11 mouse cellular contexts compared by ENCODE assay signal in genomic region chr14:48295410-48295809, GRCm38 (mm10).
DNase-seq lines count a peak whose midpoint lies in the region; ATAC-seq and TF ChIP-seq lines count a peak whose summit lies in the region.
"Had no signal": no experiment of that assay in that cellular context is flagged by ENCODE, and none has a peak within 500 bp of the region (broad histone marks: within the 10 kb centered on the region; RNA-seq: fewer than 3 reads in every experiment).

No protein-coding gene starts in this region.

- H3K4me2 ChIP-seq in heart, embryonic 11.5 days: peak overlapping the region; percentile 63
- H3K4me2 ChIP-seq in liver, postnatal 0 days (ENCODE audit: low read depth, low read length): peak overlapping the region; percentile 22; the same call in 1 of the 2 replicates
- H3K4me2 ChIP-seq: liver, embryonic 13.5 days had no signal

- no peak overlapping the region for H3K27ac ChIP-seq in heart, embryonic 11.5 days (ENCODE audit: low read depth, low read length)
- H3K27ac ChIP-seq in left cerebral cortex, adult 2 months: peak overlapping the region; percentile 50; the same call in 1 of the 2 replicates
- H3K27ac ChIP-seq in liver, postnatal 0 days (ENCODE audit: low read depth): no peak overlapping the region
- H3K27ac ChIP-seq: forebrain, embryonic 10.5 days; liver, embryonic 13.5 days had no signal

- no peaks in the 10 kb centered on the region for H3K36me3 ChIP-seq in heart, embryonic 11.5 days (ENCODE audit: control insufficient read depth, insufficient read depth, low read length)
- no peaks in the 10 kb centered on the region for H3K36me3 ChIP-seq in liver, postnatal 0 days (replicated peaks; ENCODE audit: insufficient read depth, low read length)
- H3K36me3 ChIP-seq: forebrain, embryonic 10.5 days; liver, embryonic 13.5 days had no signal

- TF ChIP-seq EP300 in liver, postnatal 0 days (IDR thresholded peaks at IDR 0.05; ENCODE audit: low read depth): no peak

- no peak for TF ChIP-seq CTCF in left cerebral cortex, adult 2 months (IDR thresholded peaks at IDR 0.05)
- TF ChIP-seq CTCF in liver, postnatal 0 days (IDR thresholded peaks at IDR 0.05; ENCODE audit: low read depth): no peak

- peak overlapping the region; percentile 23 for H3K4me3 ChIP-seq in heart, embryonic 11.5 days (ENCODE audit: low read depth, low read length)
- no peak overlapping the region for H3K4me3 ChIP-seq in left cerebral cortex, adult 2 months
- no peak overlapping the region for H3K4me3 ChIP-seq in liver, postnatal 0 days (ENCODE audit: low read depth, low read length)
- H3K4me3 ChIP-seq: forebrain, embryonic 10.5 days; liver, embryonic 13.5 days had no signal

- peak overlapping the region; percentile 49; the same call in 1 of the 2 replicates for H3K9ac ChIP-seq in heart, embryonic 11.5 days (ENCODE audit: low read depth, low read length)
- H3K9ac ChIP-seq in liver, postnatal 0 days (replicated peaks): no peak overlapping the region
- H3K9ac ChIP-seq: liver, embryonic 13.5 days had no signal

- no peaks in the 10 kb centered on the region for H3K9me3 ChIP-seq in heart, embryonic 11.5 days (replicated peaks; ENCODE audit: control insufficient read depth, low read length)
- no peaks in the 10 kb centered on the region for H3K9me3 ChIP-seq in liver, postnatal 0 days (ENCODE audit: low read length)
- H3K9me3 ChIP-seq: forebrain, embryonic 10.5 days; liver, embryonic 13.5 days had no signal

- 17% methylated on average over 5 of the region's 5 CpGs for WGBS in heart, embryonic 11.5 days (ENCODE audit: insufficient replicate concordance)
- WGBS in liver, postnatal 0 days (ENCODE audit: insufficient replicate concordance): 11% methylated on average over 5 of the region's 5 CpGs

- no peak for ATAC-seq in heart, embryonic 11.5 days (replicated peaks; ENCODE audit: insufficient number of reproducible peaks, low FRiP score, low TSS enrichment)
- ATAC-seq in common myeloid progenitor, adult 5-6 weeks (replicated peaks; ENCODE audit: low read depth, poor library complexity, severe bottlenecking): peak; percentile 71
- no peak for ATAC-seq in liver, postnatal 0 days

- intact Hi-C loops in heart, postnatal 25 days (cut with DNase I): no loop called here
- intact Hi-C loops in left cerebral cortex, adult 2 months (cut with DNase I): no loop called here
- intact Hi-C loops in left cerebral cortex, postnatal 4 days (cut with DNase I): no loop called here

- no peaks in the 10 kb centered on the region; the same call in 1 of the 2 replicates for H3K27me3 ChIP-seq in heart, embryonic 11.5 days (ENCODE audit: control insufficient read depth, insufficient read depth, low read length)
- no peaks in the 10 kb centered on the region for H3K27me3 ChIP-seq in liver, postnatal 0 days (ENCODE audit: insufficient read depth, low read length)

- no peaks in the 10 kb centered on the region for H3K4me1 ChIP-seq in heart, embryonic 11.5 days (ENCODE audit: control insufficient read depth, insufficient read depth, low read length)
- H3K4me1 ChIP-seq in liver, postnatal 0 days (ENCODE audit: insufficient read depth): peaks cover 6% of the 10 kb centered on the region; the same call in 1 of the 2 replicates

- DNase-seq in heart, postnatal 25 days (ENCODE audit: low spot score): no peak
- DNase-seq in left cerebral cortex, adult 2 months (ENCODE audit: extremely low spot score in 1 of 2, low spot score in 2 of 2): no peak
- DNase-seq in left cerebral cortex, postnatal 4 days: no peak
- no peak for DNase-seq in liver, postnatal 0 days
- no peak for DNase-seq in cerebellum, adult 8-10 months
- DNase-seq in right cerebral cortex, postnatal 10 days (ENCODE audit: low spot score in 2 of 2): no peak
- DNase-seq: liver, embryonic 13.5 days; right cerebral cortex, postnatal 14 days had no signal
